10 mouse cellular contexts compared by ENCODE assay signal in the genomic region with DNA sequence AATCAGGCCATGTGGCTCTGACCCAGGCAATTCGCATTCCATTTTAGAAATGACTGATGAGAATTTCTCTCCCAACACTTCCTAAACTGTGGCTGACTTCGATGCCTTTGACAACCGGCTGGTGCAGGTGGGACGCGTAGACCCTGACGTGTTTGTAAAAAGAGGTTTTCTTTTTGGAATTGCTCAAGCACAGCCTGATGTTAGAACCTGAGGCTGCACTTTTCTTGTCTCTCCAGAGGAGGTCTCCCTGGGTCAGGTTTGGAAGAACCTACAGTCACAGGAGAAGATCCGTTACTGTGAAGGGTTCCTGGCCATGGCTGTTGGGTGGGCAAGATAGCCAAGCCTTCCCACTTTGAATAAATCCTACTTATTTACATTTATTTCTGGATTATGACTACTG. TPM values are rescaled to one million over a fixed set of nuclear protein-coding genes. Genes with fewer than 3 reads are reported as not detected.
DNase-seq lines count a peak whose midpoint lies in the region; ATAC-seq and TF ChIP-seq lines count a peak whose summit lies in the region.
"Had no signal": no experiment of that assay in that cellular context is flagged by ENCODE, and none has a peak within 500 bp of the region (broad histone marks: within the 10 kb centered on the region; RNA-seq: fewer than 3 reads in every experiment).

No protein-coding gene starts in this region.

- no peaks in the 10 kb centered on the region for H3K4me1 ChIP-seq in limb, embryonic 14.5 days (ENCODE audit: control insufficient read depth, insufficient read depth, low read length)
- no peaks in the 10 kb centered on the region for H3K4me1 ChIP-seq in limb, embryonic 10.5 days
- H3K4me1 ChIP-seq: midbrain, embryonic 12.5 days had no signal

- TF ChIP-seq POLR2A in limb, embryonic 14.5 days (IDR thresholded peaks at IDR 0.05; ENCODE audit: borderline replicate concordance, extremely low read depth, insufficient read depth, insufficient read length), result no peak

- no peak overlapping the region for H3K9ac ChIP-seq in limb, embryonic 14.5 days (ENCODE audit: low read depth, low read length, severe bottlenecking)
- H3K9ac ChIP-seq: midbrain, embryonic 12.5 days had no signal

- peak; percentile 30; the same call in 1 of the 2 replicates for ATAC-seq in limb, embryonic 14.5 days (ENCODE audit: low FRiP score, low read depth)
- peak; percentile 68; the same call in 1 of the 2 replicates for ATAC-seq in monocyte, adult 5-6 weeks (replicated peaks; ENCODE audit: insufficient number of reproducible peaks, low FRiP score, low TSS enrichment, poor library complexity, severe bottlenecking)

- H3K4me3 ChIP-seq in limb, embryonic 14.5 days (replicated peaks; ENCODE audit: low read length), result no peak overlapping the region
- no peak overlapping the region for H3K4me3 ChIP-seq in limb, embryonic 10.5 days
- H3K4me3 ChIP-seq: midbrain, embryonic 12.5 days had no signal

- no peaks in the 10 kb centered on the region for H3K9me3 ChIP-seq in limb, embryonic 14.5 days (ENCODE audit: control insufficient read depth, low read length)
- no peaks in the 10 kb centered on the region for H3K9me3 ChIP-seq in limb, embryonic 10.5 days (replicated peaks)
- H3K9me3 ChIP-seq: midbrain, embryonic 12.5 days had no signal

- no peak overlapping the region for H3K27ac ChIP-seq in limb, embryonic 14.5 days (replicated peaks; ENCODE audit: low read depth, low read length)
- H3K27ac ChIP-seq in limb, embryonic 10.5 days, result no peak overlapping the region
- H3K27ac ChIP-seq: midbrain, embryonic 12.5 days had no signal

- DNase-seq in embryo, embryonic 11 days, result peak; percentile 28
- DNase-seq in embryo, embryonic 9.5 days (ENCODE audit: extremely low spot score), result no peak
- DNase-seq in limb, embryonic 14.5 days (ENCODE audit: low spot score), result no peak
- no peak for DNase-seq in limb, embryonic 10.5 days (ENCODE audit: low spot score)
- peak; percentile 51 for DNase-seq in adipocyte (ENCODE audit: low spot score)
- DNase-seq in frontal cortex, postnatal 25 days (ENCODE audit: low spot score in 2 of 2), result no peak
- DNase-seq in right cerebral cortex, postnatal 4 days, result no peak
- DNase-seq: heart, postnatal 14 days had no signal

- H3K27me3 ChIP-seq in limb, embryonic 14.5 days (ENCODE audit: control insufficient read depth, insufficient read depth, low read length), result no peaks in the 10 kb centered on the region
- H3K27me3 ChIP-seq in limb, embryonic 10.5 days (ENCODE audit: low read depth, poor library complexity, severe bottlenecking), result no peaks in the 10 kb centered on the region
- H3K27me3 ChIP-seq: midbrain, embryonic 12.5 days had no signal

- no peaks in the 10 kb centered on the region for H3K36me3 ChIP-seq in limb, embryonic 14.5 days (ENCODE audit: control insufficient read depth, insufficient read depth, low read length)
- no peaks in the 10 kb centered on the region for H3K36me3 ChIP-seq in limb, embryonic 10.5 days
- H3K36me3 ChIP-seq: midbrain, embryonic 12.5 days had no signal

- H3K4me2 ChIP-seq in limb, embryonic 14.5 days (replicated peaks; ENCODE audit: low read depth, low read length, severe bottlenecking), result no peak overlapping the region
- H3K4me2 ChIP-seq: midbrain, embryonic 12.5 days had no signal

- 61% methylated on average over 7 of the region's 7 CpGs for WGBS in limb, embryonic 14.5 days
- 84% methylated on average over 7 of the region's 7 CpGs for WGBS in limb, embryonic 10.5 days

RNA-seq across cellular contexts. Expression of a gene that starts 31.5 kb away (rescaled TPM):
- 5.8 TPM in 2 replicates for polyA plus RNA-seq in limb, embryonic 14.5 days (2012; rRNA removed)
- 0.32 and 1.4 TPM in 2 replicates for polyA plus RNA-seq in limb, embryonic 14.5 days (2014; fragmentation: Nextera tagmentation; extraction: Ambion mirVana)
- not detected in 2 replicates for polyA plus RNA-seq in limb, embryonic 10.5 days (2016; fragmentation: Nextera tagmentation; extraction: Ambion mirVana)
- not detected in 3 replicates for total RNA-seq in monocyte, adult 5-6 weeks (2017)
- polyA plus RNA-seq: midbrain, embryonic 12.5 days had no signal

Comparison
In these comparisons a context has a peak if more than half of its experiments do, and no peak if none do; other contexts are left out.
1. DNase-seq: peak in embryo, embryonic 11 days (single experiment) and adipocyte (single experiment); none in embryo, embryonic 9.5 days (single experiment), limb, embryonic 14.5 days (single experiment), limb, embryonic 10.5 days (single experiment), frontal cortex, postnatal 25 days (0 of 2) and right cerebral cortex, postnatal 4 days (single experiment).